Mouse (Mus musculus) lung, postnatal 0 days (tissue): ENCODE measurements around the gene Naa30.

Source experiments
- CTCF ChIP-seq: IDR thresholded peaks from 2 replicates; pipeline ENCODE4 v1.5.1; 2016; ENCODE audit warnings: antibody characterized with exemption, mild to moderate bottlenecking
- EP300 ChIP-seq: IDR thresholded peaks from 2 replicates; pipeline ENCODE4 v1.6.1; 2016; ENCODE audit warnings: antibody characterized with exemption, mild to moderate bottlenecking, control low read depth

- no peak for TF ChIP-seq CTCF
- peak; percentile 51 for TF ChIP-seq EP300
These were observed 59.8 kb downstream of the Naa30 start for GRCm38 (mm10) chr14:49231845-49232244.
